Mouse (Mus musculus) heart, postnatal 36 days (tissue): ENCODE results near the gene Vps26c. TPM values are rescaled to one million over a fixed set of nuclear protein-coding genes. Genes with fewer than 3 reads are reported as not detected.

Source experiments
- total RNA-seq, 2 experiments: library from RNA; stranded (reverse); gene quantifications; 2 replicates each; pipeline ENCODE4 v1.2.3; 2021

The Vps26c gene
- total RNA-seq, 2 experiments from 2014 or later: 24.1 to 28.1 TPM

Other genes starting within 250 kb of the Vps26c start
- gene Hlcs, start 213.3 kb downstream of the Vps26c start, total RNA-seq: 1 to 10 TPM; 4.8 to 6.7 TPM
- 1 to 10 TPM; 3.7 to 5.1 TPM for gene Ripply3, start 198.4 kb downstream of the Vps26c start, total RNA-seq
- 10 to 100 TPM; 75.4 to 82.1 TPM for gene Ttc3, start 156.2 kb downstream of the Vps26c start, total RNA-seq
- 100 to 1,000 TPM in 1 of 2 experiments, 10 to 100 TPM in 1; 99.1 to 103 TPM for gene Pigp, start 155.0 kb downstream of the Vps26c start, total RNA-seq
- gene Dyrk1a, start 43.2 kb upstream of the Vps26c start, total RNA-seq: 10 to 100 TPM; 64.4 to 71.8 TPM